Mouse (Mus musculus) cortical plate, adult 2 months (tissue): Measurements from ENCODE around the gene Hdx.

Experiments
- CTCF ChIP-seq: fragments of 200-500 bp; IDR thresholded peaks from 2 replicates; pipeline ENCODE4 v1.5.1; 2011; ENCODE audit warnings: mild to moderate bottlenecking, control low read depth, low read length; ENCODE audit not compliant: insufficient read depth; ENCODE audit errors: extremely low read depth
- POLR2A ChIP-seq: fragments of 200-500 bp; IDR thresholded peaks from 2 replicates; pipeline ENCODE4 v1.6.1; 2011; ENCODE audit warnings: mild to moderate bottlenecking, low read length, control low read depth; ENCODE audit not compliant: insufficient read depth; ENCODE audit errors: extremely low read depth

DNA sequence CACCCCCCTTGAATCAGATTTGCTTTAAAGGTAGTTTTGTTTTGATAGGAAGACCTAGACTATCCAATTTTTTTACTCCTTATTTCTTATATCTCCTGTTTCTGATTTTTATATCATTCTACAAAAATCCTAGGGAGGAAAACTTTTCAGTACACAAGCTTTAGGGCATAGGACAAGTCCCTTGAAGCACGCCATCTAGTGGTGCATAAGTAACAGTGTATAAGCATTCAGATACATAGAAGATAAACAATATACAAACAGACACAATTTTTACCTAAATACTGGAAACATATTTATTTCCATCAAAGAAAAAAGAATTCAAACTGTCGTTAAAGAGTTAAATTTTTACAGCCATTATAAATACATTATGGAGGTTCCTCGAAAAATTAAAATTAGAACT, 11.2 kb downstream of the Hdx start:
- TF ChIP-seq POLR2A (no peak), CTCF (no peak)
